Mouse (Mus musculus): ENCODE measurements at regions not wholly inside any gene's neighbourhood (a gene's known extent, or its start where the extent isn't known, plus 50 kb on each side); places are given as distances from the start of the nearest gene placed in this dataset.

DNA sequence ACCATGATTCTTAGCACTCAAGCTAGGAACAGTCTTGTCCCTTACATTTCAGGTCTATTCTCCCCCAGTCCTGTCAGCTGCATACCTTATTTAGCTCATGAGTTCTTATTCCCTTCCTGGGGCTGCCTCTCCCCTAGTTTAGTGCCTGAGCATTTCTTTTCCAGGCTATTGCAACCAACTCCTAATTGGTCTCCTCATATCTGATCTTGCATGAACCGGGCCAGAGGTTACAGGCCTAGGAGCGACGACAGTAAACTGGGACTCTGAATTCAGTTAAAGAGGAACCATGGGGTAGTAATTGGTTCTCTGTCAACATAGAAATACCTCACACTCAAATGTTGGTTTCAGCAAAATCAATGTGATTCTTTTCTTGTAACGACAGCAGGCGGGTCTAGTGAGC is 195.9 kb downstream of the Kit start:
- no peak for DNase-seq (ENCODE audit: low spot score in 2 of 2)

DNA sequence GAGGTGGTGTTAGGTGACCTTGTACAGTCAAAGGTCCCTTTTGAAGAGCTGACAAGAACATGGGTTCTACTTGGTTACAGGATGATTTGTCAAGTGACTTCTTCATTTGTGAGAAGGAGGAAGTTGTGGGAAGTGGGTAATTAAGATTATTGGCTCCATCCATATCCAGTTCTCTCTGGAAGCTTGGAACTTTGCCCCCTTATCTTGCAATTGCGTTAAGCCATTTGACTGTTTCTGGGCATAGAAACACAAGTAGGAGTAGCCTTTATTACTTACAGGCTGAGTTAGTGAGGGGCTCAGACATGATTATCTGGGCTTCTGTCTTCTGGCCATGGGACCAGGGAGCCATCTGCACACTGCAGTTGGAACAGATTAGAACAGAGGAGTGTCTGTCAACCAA is 192.5 kb downstream of the Kit start:
- no peak for DNase-seq (ENCODE audit: low spot score in 2 of 2)

DNA sequence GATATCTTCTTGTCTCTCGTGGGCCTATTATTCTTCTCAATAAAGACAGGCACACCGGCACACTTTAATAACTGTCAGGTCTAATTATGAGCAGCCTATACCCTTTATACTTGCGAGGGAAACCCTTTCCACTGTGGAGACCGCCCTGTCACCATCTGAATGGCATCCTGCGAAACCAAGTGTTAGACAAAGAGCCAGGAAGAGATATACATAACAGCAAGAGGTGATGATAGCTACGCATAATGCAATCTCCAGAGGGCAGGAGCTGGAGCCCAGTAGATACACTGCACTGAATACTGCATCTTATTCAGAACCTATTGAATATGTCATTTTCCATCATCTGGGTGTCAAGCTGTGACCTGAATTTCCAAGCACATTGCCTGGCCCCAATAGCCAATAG is 187.7 kb downstream of the Kit start:
- no peak for DNase-seq (ENCODE audit: low spot score in 2 of 2)

DNA sequence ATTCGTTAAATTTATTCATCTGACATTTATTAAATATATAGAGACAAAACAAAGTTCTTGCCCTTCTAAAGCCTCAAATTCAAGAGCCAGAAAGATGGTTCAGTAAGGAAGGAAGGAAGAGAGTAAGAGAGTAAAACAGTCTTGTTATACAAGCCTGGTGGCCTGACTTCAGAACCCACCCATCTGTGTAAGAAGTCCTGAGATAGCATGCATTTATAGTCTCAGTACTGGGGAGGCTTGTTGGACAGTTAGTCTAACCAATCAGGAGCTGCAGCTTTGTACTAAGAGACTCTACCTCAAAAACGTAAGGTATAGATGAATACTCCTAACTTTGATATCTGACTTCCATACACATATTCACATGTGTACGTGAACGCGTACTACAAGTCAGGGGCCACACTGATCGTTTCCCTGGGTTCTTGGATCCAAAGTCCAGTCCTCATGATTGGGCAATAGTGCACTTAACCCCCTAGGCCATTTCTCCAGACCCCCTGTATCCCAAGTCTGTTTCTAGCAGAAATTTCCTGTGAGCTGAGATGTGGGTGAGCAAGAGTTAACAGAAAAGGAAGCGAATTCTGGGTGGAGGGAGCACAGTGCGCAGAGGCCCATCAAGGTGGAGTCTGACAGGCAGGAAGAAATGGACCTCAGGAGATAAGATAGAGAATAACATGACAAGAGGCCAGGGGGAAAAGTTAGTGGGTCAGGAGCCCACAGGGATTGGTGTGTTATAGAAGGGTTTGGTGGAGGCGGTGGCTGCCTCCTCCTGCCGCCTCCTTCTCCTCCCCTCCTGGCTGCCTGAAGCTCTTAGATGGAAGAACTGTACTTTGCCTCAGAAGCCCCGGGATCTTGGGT is 187.0 kb downstream of the Kit start:
- DNase-seq (ENCODE audit: low spot score in 2 of 2) = no peak

DNA sequence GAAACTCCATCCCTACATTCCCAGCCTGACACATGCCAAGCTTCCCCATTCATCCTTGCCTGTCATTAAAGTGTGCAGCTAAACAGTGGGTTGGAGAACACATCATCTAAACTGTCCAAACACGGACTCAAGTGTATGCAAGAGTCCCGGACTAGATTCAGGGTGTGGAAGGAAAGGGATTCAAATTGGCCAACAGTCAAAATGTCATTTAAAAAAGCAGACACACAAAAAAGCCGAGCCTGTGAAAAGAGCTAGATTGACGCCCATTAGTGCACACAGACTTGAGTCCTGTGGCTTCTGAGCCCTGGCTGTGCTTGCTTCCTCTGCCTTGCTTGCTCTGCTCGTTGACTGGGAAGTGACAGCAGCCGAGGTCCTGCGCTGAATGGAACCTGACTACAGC is 181.5 kb downstream of the Kit start:
- DNase-seq (ENCODE audit: low spot score in 2 of 2) = no peak

DNA sequence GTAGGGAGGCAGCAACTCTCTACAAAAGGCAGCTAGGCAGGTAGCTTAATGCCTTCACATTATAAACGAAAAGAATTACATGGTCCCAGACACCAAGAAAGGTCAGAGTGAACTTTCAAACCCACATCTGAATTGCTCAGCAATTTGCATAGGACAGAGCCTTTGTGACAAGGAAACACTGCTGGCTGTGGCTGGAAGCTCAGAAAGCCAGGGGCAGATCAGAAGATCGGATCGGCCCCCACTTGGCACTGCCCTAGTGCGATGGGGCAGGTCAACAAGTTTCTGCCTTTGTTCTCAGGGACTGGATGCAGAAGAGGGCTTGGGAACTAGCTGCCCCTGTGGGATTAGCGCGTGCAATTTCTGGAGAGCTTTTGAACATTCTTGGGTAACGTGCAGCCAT is 179.6 kb downstream of the Kit start:
- no peak for DNase-seq (ENCODE audit: low spot score in 2 of 2)

DNA sequence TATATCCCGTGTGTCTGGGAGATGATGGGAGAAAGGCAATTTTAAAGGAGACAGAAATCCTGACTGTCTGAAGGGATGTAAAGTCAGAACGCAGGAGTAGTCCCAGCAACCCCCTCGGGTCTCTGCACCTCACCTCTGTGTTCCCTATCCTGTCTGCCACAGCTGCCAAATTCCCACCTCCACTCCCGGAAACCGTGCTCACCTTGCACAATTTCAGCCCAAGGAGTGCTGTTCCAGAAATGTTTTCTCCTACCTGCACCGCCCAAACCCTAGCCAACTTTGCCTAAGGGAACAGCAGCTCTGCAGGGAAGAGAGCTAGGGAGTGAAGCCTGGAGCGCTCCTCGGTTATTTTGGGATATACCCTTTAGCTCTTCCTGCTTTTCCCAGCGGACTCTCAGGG is 170.6 kb downstream of the Kit start:
- DNase-seq (ENCODE audit: low spot score in 2 of 2) = no peak

DNA sequence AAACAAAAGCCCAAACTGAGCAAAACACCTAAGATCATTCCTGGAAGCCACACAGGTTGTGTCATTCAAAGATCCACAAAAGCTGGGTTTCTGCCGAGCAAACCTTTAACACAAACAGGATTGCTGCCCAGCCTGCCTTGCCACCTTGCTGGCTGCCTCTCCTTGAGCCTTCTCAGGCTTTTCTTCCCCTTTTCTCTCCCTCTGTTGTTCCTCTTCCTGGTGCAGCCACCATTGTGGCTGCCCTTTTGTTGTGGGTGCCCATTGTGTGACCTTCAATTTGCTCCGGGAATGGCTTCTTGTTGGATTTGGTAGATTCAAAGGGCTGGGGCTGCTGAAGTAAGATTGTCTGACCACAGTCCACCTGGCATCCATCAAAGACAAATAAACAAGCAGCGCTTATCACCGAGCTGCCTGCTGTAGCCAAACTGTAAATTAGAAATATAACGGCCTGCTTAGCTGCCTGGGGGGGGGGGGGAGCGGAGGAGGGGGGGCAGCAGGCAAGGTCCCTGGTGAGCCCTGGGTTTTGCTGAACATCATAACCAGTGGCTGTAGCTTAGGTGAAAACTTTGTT is 169.8 kb downstream of the Kit start:
- no peak for DNase-seq (ENCODE audit: low spot score in 2 of 2)

DNA sequence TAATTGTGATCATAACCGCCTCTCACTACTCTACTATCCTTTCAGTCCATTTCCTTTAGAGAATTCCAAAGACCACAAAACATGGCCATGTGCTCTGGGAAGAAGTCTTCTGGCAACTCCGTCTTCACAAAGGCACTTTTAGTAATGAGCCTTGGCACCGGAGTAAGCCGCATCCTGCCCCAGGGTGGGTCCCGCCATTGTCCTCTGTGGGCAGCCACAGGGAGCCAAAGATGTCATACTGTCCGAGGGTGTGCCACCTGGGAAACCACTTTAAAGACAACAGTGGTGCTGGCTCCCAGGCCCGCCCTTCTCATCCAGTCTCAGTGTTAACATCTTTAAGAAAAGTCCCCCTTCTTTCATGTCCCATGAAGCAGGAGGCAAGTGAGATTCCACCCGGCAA is 164.6 kb downstream of the Kit start:
- DNase-seq (ENCODE audit: low spot score in 2 of 2) = no peak

DNA sequence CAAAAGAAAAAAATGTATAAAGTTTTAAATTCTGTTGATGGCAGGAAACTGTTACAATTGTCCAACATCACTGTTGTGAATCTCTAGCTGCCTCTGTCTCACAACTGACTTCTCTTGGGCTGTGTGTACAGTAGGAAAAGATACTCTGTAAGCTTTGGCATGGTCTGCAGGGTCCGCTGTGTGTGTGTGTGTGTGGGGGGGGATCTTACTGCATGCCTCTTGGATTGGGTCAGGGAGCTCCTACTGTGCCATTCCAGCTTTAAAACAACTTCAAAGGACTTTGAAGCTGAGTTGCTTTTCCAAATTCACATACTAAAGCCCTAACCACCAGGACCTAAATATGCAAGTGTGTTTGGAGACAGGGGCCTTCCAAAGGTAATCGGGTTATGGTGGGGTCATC is 163.7 kb downstream of the Kit start:
- DNase-seq (ENCODE audit: low spot score in 2 of 2) = no peak

DNA sequence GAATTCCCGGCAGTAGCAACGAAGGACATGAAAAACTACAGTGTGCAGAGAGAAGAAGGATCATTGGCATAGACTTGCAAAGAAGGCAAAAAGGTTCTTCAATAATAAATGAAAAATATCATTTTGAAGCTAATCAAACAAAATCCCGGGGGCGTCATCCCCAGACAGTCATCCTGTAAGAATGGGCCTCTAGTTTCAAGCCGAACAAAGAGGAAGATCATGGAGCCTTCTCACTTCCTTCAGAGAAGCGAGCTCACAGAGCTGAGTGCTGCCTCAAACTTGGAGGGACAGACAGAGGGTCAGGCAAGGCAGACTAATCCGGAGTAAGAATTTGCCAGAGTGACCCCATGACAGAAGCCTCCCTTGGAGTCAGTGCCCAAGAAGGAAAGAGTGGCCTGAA is 163.0 kb downstream of the Kit start:
- no peak for DNase-seq (ENCODE audit: low spot score in 2 of 2)

DNA sequence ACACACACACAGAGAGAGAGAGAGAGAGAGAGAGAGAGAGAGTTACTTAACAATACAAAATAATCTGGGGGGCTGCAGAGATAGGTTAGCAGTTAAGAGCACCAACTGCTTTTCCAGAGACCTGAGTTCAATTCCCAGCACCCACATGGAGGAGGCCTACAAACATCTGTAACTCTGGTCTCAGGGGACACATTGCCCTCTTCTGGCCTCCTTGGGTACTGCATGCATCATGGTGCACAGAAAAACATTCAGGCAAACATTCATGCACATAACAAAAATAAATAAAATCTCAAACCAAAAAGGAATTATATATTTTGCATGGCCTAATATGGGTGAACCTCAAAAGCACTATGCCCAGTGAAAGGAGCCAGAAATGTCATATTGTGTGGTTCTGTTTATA is 161.6 kb downstream of the Kit start:
- DNase-seq (ENCODE audit: low spot score in 2 of 2) = no peak

DNA sequence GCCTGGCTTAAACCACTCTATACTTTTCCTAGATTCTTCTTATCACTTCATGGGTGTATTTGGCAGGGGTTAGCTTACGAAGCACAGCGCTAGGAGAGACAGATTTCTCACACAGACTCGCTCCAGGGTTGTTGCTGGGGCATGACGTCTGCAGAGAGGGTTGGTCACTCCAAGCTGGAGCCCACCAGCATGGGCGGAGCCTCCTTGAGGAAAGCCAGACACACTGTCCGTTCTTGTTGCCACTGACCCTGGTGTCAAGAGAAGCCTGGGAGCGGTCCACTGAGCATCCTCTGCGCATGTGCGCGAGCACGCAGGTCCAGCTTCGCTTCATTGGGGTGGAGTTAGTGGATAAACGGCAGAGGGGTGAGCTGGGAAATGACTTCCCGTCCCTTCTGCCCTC is 159.8 kb downstream of the Kit start:
- DNase-seq (ENCODE audit: low spot score in 2 of 2) = no peak

DNA sequence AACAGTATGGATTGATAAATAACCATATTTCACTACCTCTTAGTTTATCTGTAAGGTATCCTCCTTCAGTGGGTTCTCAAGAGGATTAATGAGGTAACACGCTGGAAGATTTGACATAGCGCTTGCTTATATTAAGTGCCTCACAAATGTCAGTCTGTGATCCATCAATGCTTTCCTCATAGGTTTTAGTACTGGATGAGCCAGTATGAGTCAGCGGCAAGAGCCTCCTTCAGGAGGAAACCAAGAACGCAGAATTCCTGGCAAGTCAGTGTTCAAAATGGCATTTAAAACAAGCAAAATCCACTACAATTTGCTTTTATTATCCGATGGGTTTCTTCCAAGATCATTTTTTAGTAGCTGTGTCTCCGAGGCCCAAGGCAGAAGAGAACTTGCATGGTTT is 159.3 kb downstream of the Kit start:
- no peak for DNase-seq (ENCODE audit: low spot score in 2 of 2)

DNA sequence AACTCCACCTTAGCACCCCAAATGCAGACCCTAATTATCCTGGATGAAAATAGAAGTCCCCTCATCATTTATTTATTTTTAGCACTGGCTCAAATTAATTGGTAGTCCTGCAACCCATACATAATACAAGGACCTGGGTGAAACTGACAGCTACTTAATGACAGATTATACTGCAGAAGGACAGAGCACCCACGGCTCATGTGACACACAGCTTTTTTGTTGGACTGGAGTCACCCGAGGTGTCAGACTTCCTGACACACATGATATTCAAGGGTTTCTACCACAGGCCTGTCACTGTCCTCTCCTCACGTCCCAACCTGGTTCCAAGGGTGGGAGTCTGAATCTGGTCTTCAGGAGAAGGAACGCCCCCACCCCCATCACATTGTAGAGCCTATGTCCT is 156.5 kb downstream of the Kit start:
- no peak for DNase-seq (ENCODE audit: low spot score in 2 of 2)

DNA sequence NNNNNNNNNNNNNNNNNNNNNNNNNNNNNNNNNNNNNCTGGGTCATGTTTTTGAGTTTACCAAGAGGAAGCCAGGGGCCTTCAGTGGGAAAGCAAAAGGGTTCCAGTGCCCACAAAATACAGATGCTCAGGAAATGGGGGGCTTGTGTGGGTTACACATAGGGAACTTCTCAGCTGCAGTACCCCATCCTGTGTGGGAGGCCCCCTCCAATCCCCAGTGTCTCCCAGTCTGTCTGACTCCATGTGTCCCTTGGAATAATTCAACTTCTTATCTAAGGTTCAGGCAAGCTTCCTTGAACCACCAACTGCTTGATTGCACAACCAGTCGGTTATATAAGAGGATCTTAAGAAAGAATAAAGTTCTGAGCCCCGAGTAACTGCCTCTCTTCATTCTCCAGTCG is 156.0 kb downstream of the Kit start:
- DNase-seq (ENCODE audit: low spot score in 2 of 2) = no peak

DNA sequence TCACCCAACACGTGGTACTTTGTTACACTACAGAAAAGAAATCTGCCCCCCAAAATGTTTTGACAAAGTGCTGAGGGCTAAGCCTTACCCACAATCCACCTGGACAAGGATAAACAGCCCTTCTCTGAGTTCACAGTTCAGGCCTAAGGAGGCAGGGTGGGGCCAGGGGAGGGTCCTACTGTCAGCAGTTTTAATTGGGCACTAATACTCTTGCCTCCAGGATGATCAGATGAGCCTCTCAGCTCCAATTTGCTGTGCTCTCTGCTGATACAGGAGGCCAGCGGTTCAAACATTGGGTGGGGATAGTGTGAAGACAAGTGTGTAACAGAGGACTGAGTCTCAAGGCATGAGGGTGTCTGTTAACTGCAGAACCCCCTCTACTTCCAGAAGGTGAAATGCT is 146.6 kb downstream of the Kit start:
- DNase-seq (ENCODE audit: low spot score in 2 of 2) = no peak

DNA sequence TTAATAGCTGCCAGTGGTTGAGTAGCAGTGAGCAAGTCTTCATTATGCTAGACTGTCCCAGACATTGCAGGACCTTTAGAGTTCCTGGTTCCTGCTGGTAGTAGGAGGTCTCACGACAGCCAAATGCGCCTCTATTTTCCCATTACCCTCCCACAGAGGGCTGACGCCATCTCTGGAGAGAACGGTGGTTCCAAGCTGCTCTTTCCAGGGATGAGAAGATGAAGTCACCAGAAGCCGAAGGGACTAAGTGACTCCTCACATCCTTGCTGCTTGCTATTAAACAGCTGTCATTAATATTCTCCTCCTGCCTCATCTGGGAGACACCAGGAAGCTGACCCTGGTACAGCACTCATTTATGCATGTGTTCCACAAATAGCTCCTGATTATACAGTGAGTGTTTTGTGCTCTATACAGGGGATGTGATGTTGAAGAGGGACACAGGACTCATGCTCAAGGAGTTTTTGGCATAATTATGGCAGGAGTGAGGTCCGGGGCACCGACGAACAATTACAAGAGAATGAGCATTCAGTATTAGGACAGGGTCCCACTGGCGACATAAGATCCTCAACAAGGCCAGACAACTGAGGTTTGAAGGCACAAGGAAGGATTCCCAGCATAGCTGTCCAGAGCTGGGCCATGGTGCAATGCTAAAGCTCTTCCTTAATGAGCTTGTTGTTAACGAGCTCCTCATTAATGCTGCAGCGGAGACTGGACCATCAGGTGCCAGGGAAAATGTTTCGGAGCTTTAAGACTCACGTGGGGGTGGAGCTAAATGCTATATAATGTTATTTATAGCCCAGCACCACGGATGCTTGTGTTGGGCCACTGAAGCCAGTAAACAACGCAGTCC is 145.6 kb downstream of the Kit start:
- DNase-seq (ENCODE audit: low spot score in 2 of 2) = no peak

DNA sequence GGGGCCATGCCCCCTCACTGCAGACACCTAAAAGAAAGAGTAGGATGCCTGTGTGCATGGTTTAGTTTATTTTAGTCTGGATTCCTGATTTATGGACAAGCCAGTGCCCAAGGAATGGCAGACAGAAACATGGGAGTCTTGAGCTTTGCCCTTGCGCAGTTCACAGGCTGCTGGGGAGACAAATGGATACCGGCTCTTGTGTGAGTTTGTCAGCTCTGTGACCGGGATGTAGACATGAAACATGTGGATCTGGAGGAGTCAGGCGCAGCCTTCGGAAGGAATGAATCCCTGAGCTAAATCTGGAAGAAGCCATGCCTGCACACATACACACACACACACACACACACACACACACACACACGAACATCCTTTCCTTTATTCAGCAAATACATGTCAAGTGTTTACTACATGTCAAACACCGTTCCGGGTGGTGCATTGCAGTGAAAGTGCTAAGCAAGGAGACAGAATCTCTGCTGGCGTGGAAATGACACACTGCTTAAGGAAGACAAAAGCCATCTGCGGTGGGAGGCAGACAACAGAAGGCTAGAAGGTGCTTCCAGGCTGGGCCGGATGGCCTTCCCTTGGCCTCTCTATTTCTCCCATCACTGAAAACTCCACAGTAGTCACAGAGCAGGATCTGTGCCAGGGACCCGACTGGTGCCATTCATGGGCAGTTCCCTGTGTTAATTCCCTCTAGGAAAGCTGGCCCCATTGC is 144.0 kb downstream of the Kit start:
- no peak for DNase-seq (ENCODE audit: low spot score in 2 of 2)
